Mouse (Mus musculus) adrenal gland, adult (tissue): Measurements from ENCODE around the gene Ccdc63.

Experiments used
- DNase-seq, 2 experiments: peaks; one replicate each; pipeline ENCODE4 v3.0.0; 2022 to 2023; ENCODE audit warnings: low spot score in 1 of 2; ENCODE audit not compliant: inconsistent age in 2 of 2

Ccdc63 gene

GRCm38 (mm10) chr5:122089664-122090063 lies 51.0 kb downstream of the Ccdc63 start:
- no peak for DNase-seq

GRCm38 (mm10) chr5:122088917-122089316 lies 51.7 kb downstream of the Ccdc63 start:
- peak; percentile 87 to 96 for DNase-seq

GRCm38 (mm10) chr5:122086121-122086520 lies 54.5 kb downstream of the Ccdc63 start:
- DNase-seq = peak in 1 of 2 experiments; percentile 39

- DNase-seq = no peak
Measured at GRCm38 (mm10) chr5:122085291-122085690, 55.3 kb downstream of the Ccdc63 start.

- DNase-seq = no peak
Measured at GRCm38 (mm10) chr5:122084470-122084869, 56.2 kb downstream of the Ccdc63 start.

GRCm38 (mm10) chr5:122083282-122083681 lies 57.3 kb downstream of the Ccdc63 start:
- no peak for DNase-seq

GRCm38 (mm10) chr5:122081471-122081870 lies 59.2 kb downstream of the Ccdc63 start:
- DNase-seq = no peak

GRCm38 (mm10) chr5:122080930-122081329 lies 59.7 kb downstream of the Ccdc63 start:
- no peak for DNase-seq

GRCm38 (mm10) chr5:122079796-122080195 lies 60.8 kb downstream of the Ccdc63 start:
- DNase-seq = no peak

GRCm38 (mm10) chr5:122077244-122077643 lies 63.4 kb downstream of the Ccdc63 start:
- DNase-seq = no peak

GRCm38 (mm10) chr5:122075736-122076135 lies 64.9 kb downstream of the Ccdc63 start:
- DNase-seq = no peak

GRCm38 (mm10) chr5:122071997-122072396 lies 68.6 kb downstream of the Ccdc63 start:
- DNase-seq = no peak

GRCm38 (mm10) chr5:122070963-122071800 lies 69.4 kb downstream of the Ccdc63 start:
- DNase-seq = peak; percentile 72 to 80

- no peak for DNase-seq
Measured at GRCm38 (mm10) chr5:122068563-122068962, 72.1 kb downstream of the Ccdc63 start.

GRCm38 (mm10) chr5:122063204-122063933 lies 77.3 kb downstream of the Ccdc63 start:
- peak in 1 of 2 experiments; percentile 63 for DNase-seq

GRCm38 (mm10) chr5:122062479-122062878 lies 78.1 kb downstream of the Ccdc63 start:
- DNase-seq = peak in 1 of 2 experiments; percentile 54

GRCm38 (mm10) chr5:122060767-122061333 lies 79.8 kb downstream of the Ccdc63 start:
- no peak for DNase-seq

- peak; percentile 61 to 82 for DNase-seq
Measured at GRCm38 (mm10) chr5:122059060-122060017, 81.3 kb downstream of the Ccdc63 start.
